Mouse (Mus musculus) stomach, postnatal 0 days (tissue): Measurements from ENCODE around the gene Me3.

Experiments
- CTCF ChIP-seq: IDR thresholded peaks from 2 replicates; pipeline ENCODE4 v1.5.1; 2016; ENCODE audit warnings: antibody characterized with exemption, low read depth, mild to moderate bottlenecking, moderate library complexity
- EP300 ChIP-seq: optimal IDR thresholded peaks from 2 replicates; pipeline ENCODE3; 2016; ENCODE audit warnings: antibody characterized with exemption

GRCm38 (mm10) chr7:89623331-89623730 lies 8.9 kb upstream of the Me3 start:
- TF ChIP-seq EP300 (no peak), CTCF (no peak)
